Mouse (Mus musculus): Measurements from ENCODE around the gene Grin1. TPM values are rescaled to one million over a fixed set of nuclear protein-coding genes. Genes with fewer than 3 reads are reported as not detected.

The Grin1 gene
- polyA plus RNA-seq (2012; rRNA removed): 313 and 325 TPM in 2 replicates

GRCm38 (mm10) chr2:25318971-25319773 lies at the start of gene Grin1:
Gene Grin1, minus strand, starts transcription at chr2:25319187.
- DNase-seq (ENCODE audit: extremely low spot score in 1 of 2, low spot score in 1 of 2): peak; percentile 85 to 93

GRCm38 (mm10) chr2:25365091-25365761 lies 46.2 kb upstream of the Grin1 start, which contains the start of gene Uap1l1:
Gene Uap1l1, minus strand, starts transcription at chr2:25365682.
- DNase-seq (ENCODE audit: extremely low spot score in 1 of 2, low spot score in 1 of 2): peak in 1 of 2 experiments; percentile 67

GRCm38 (mm10) chr2:25364761-25365090 lies 45.7 kb upstream of the Grin1 start:
- DNase-seq (ENCODE audit: extremely low spot score in 1 of 2, low spot score in 1 of 2): no peak

- no peak for DNase-seq (ENCODE audit: extremely low spot score in 1 of 2, low spot score in 1 of 2)
Measured at GRCm38 (mm10) chr2:25364313-25364712, 45.3 kb upstream of the Grin1 start.

- DNase-seq (ENCODE audit: extremely low spot score in 1 of 2, low spot score in 1 of 2): no peak
Measured at GRCm38 (mm10) chr2:25363478-25364178, 44.6 kb upstream of the Grin1 start.

- no peak for DNase-seq (ENCODE audit: extremely low spot score in 1 of 2, low spot score in 1 of 2)
Measured at GRCm38 (mm10) chr2:25359848-25360247, 40.9 kb upstream of the Grin1 start.

- DNase-seq (ENCODE audit: extremely low spot score in 1 of 2, low spot score in 1 of 2): peak; percentile 81 to 90
Measured at GRCm38 (mm10) chr2:25356208-25357079, 37.5 kb upstream of the Grin1 start, which contains the start of gene Dpp7. Gene Dpp7, minus strand, starts transcription at chr2:25356359.

GRCm38 (mm10) chr2:25355419-25356066 lies 36.6 kb upstream of the Grin1 start:
- no peak for DNase-seq (ENCODE audit: extremely low spot score in 1 of 2, low spot score in 1 of 2)

GRCm38 (mm10) chr2:25354211-25354610 lies 35.2 kb upstream of the Grin1 start:
- no peak for DNase-seq (ENCODE audit: extremely low spot score in 1 of 2, low spot score in 1 of 2)

GRCm38 (mm10) chr2:25350701-25351100 lies 31.7 kb upstream of the Grin1 start:
- no peak for DNase-seq (ENCODE audit: extremely low spot score in 1 of 2, low spot score in 1 of 2)

- no peak for DNase-seq (ENCODE audit: extremely low spot score in 1 of 2, low spot score in 1 of 2)
Measured at GRCm38 (mm10) chr2:25349499-25349898, 30.5 kb upstream of the Grin1 start.

GRCm38 (mm10) chr2:25348162-25348561 lies 29.2 kb upstream of the Grin1 start:
- DNase-seq (ENCODE audit: extremely low spot score in 1 of 2, low spot score in 1 of 2): no peak

GRCm38 (mm10) chr2:25338303-25338702 lies 19.3 kb upstream of the Grin1 start:
- DNase-seq (ENCODE audit: extremely low spot score in 1 of 2, low spot score in 1 of 2): no peak

GRCm38 (mm10) chr2:25333569-25333968 lies 14.6 kb upstream of the Grin1 start:
- DNase-seq (ENCODE audit: extremely low spot score in 1 of 2, low spot score in 1 of 2): no peak

- peak; percentile 98 to 100 for DNase-seq (ENCODE audit: extremely low spot score in 1 of 2, low spot score in 1 of 2)
Measured at GRCm38 (mm10) chr2:25332286-25333160, 13.5 kb upstream of the Grin1 start, which contains the start of gene Man1b1. Gene Man1b1, plus strand, starts transcription at chr2:25332338.

- no peak for DNase-seq (ENCODE audit: extremely low spot score in 1 of 2, low spot score in 1 of 2)
Measured at GRCm38 (mm10) chr2:25331470-25331869, 12.5 kb upstream of the Grin1 start.

GRCm38 (mm10) chr2:25328440-25328839 lies 9.5 kb upstream of the Grin1 start:
- DNase-seq (ENCODE audit: extremely low spot score in 1 of 2, low spot score in 1 of 2): peak in 1 of 2 experiments; percentile 64

- no peak for DNase-seq (ENCODE audit: extremely low spot score in 1 of 2, low spot score in 1 of 2)
Measured at GRCm38 (mm10) chr2:25326036-25326435, 7.0 kb upstream of the Grin1 start.

GRCm38 (mm10) chr2:25320084-25320483 lies 1.1 kb upstream of the Grin1 start:
- no peak for DNase-seq (ENCODE audit: extremely low spot score in 1 of 2, low spot score in 1 of 2)
